Mouse (Mus musculus): Measurements from ENCODE around the gene Kremen1.

GRCm38 (mm10) chr11:5188170-5188569 lies 73.2 kb downstream of the Kremen1 start:
- no peak for TF ChIP-seq CTCF (IDR thresholded peaks at IDR 0.05; ENCODE audit: extremely low read depth, insufficient read depth, insufficient read length, insufficient replicate concordance)
- TF ChIP-seq POLR2A (IDR thresholded peaks at IDR 0.05; ENCODE audit: low read depth, low read length): no peak

Data from spleen, adult 2 months (tissue).